Mouse (Mus musculus) limb, embryonic 14.5 days (tissue): ENCODE results near the gene Gm20388. TPM values are rescaled to one million over a fixed set of nuclear protein-coding genes. Genes with fewer than 3 reads are reported as not detected.

Experiments used
- ATAC-seq: fragments of 200-750 bp; cut with Nextera tagmentation; 2 replicates; pipeline ENCODE4 v1.8.0; 2017; ENCODE audit warnings: low read depth, moderate number of reproducible peaks, moderate TSS enrichment; ENCODE audit not compliant: low FRiP score
- DNase-seq: peaks from one replicate; pipeline ENCODE4 v3.0.0-alpha.2; 2015; ENCODE audit warnings: low spot score
- H3K27ac ChIP-seq: fragments of 300-500 bp; sonication (generic); replicated peaks from 2 replicates; pipeline ENCODE4 v1.5.1; 2014; ENCODE audit warnings: low read depth, mild to moderate bottlenecking, low read length, moderate library complexity, mixed read lengths
- H3K27me3 ChIP-seq: fragments of 300-500 bp; sonication (generic); 2 replicates; pipeline ENCODE4 v1.6.1; 2014; ENCODE audit warnings: low read length, mixed read lengths; ENCODE audit not compliant: control insufficient read depth, insufficient read depth
- H3K36me3 ChIP-seq: fragments of 300-500 bp; sonication (generic); 2 replicates; pipeline ENCODE4 v1.6.1; 2014; ENCODE audit warnings: mild to moderate bottlenecking, low read length, moderate library complexity, mixed read lengths; ENCODE audit not compliant: control insufficient read depth, insufficient read depth
- H3K4me1 ChIP-seq: fragments of 300-500 bp; sonication (generic); 2 replicates; pipeline ENCODE4 v1.6.1; 2014; ENCODE audit warnings: antibody characterized with exemption, low read length, mixed read lengths; ENCODE audit not compliant: control insufficient read depth, insufficient read depth
- H3K4me2 ChIP-seq: fragments of 300-500 bp; sonication (generic); replicated peaks from 2 replicates; pipeline ENCODE4 v1.6.1; 2014; ENCODE audit warnings: low read depth, mild to moderate bottlenecking, low read length, moderate library complexity; ENCODE audit not compliant: severe bottlenecking
- H3K4me3 ChIP-seq: fragments of 300-500 bp; sonication (generic); replicated peaks from 2 replicates; pipeline ENCODE4 v1.5.1; 2014; ENCODE audit warnings: low read length
- H3K9ac ChIP-seq: fragments of 300-500 bp; sonication (generic); 2 replicates; pipeline ENCODE4 v1.6.1; 2014; ENCODE audit warnings: mild to moderate bottlenecking, low read depth, low read length, moderate library complexity; ENCODE audit not compliant: severe bottlenecking
- H3K9me3 ChIP-seq: fragments of 300-500 bp; sonication (generic); 2 replicates; pipeline ENCODE4 v1.6.1; 2016; ENCODE audit warnings: low read length; ENCODE audit not compliant: control insufficient read depth
- POLR2A ChIP-seq: fragments of 200-500 bp; IDR thresholded peaks from 2 replicates; pipeline ENCODE4 v1.8.0; 2012; ENCODE audit warnings: inconsistent platforms, mild to moderate bottlenecking, moderate library complexity, borderline replicate concordance; ENCODE audit not compliant: insufficient read depth, insufficient read length; ENCODE audit errors: extremely low read depth
- WGBS: fragments of 180-500 bp; shearing (Covaris S2); extraction: QIAGEN DNeasy Blood & Tissue Kit; methylation state at CpG from one replicate; pipeline ENCODE4 v1.1.7; 2014; 5-methylcytosine and 5-hydroxymethylcytosine counted together
- polyA plus RNA-seq, 2 experiments: library from polyadenylated mRNA; depleted of rRNA in 1 of 2; stranded (reverse) in 1 of 2; unstranded in 1 of 2; fragments of >200 nt; fragmentation: Nextera tagmentation in 1 of 2; extraction: Ambion mirVana in 1 of 2; gene quantifications; 2 replicates each; pipeline versions ENCODE4 v1.2.1 to v1.2.3; 2012 to 2014

The Gm20388 gene
- polyA plus RNA-seq, 2 experiments = 1.9 to 49.9 TPM

GRCm38 (mm10) chr8:121294234-121295108, 1383.8 kb downstream of the Gm20388 start:
- no peak for DNase-seq

GRCm38 (mm10) chr8:121296082-121296481, 1385.4 kb downstream of the Gm20388 start:
- H3K4me3 ChIP-seq = no peak overlapping the region
- H3K27me3 ChIP-seq = peaks cover 28% of the 10 kb centered on the region
- no peak for ATAC-seq

More at GRCm38 (mm10) chr8:121294234-121295108, 1383.8 kb downstream of the Gm20388 start:
- no peak for TF ChIP-seq POLR2A
- H3K4me2 ChIP-seq = no peak overlapping the region
- H3K27ac ChIP-seq = no peak overlapping the region
- peaks cover 22% of the 10 kb centered on the region for H3K27me3 ChIP-seq
- ATAC-seq = peak; percentile 20; the same call in 1 of the 2 replicates
- no peak overlapping the region for H3K9ac ChIP-seq
- WGBS = 18% methylated on average over 29 of the region's 29 CpGs
- H3K36me3 ChIP-seq = no peaks in the 10 kb centered on the region
- H3K4me3 ChIP-seq = no peak overlapping the region
- H3K4me1 ChIP-seq = peaks cover 26% of the 10 kb centered on the region
- no peaks in the 10 kb centered on the region for H3K9me3 ChIP-seq

GRCm38 (mm10) chr8:121296597-121296996, 1386.0 kb downstream of the Gm20388 start:
- WGBS = 26% methylated on average over 5 of the region's 5 CpGs
- Histone ChIP-seq H3K4me3 (no peak overlapping the region), H3K4me1 (peaks cover 42% of the 10 kb centered on the region), H3K9me3 (no peaks in the 10 kb centered on the region), H3K36me3 (no peaks in the 10 kb centered on the region), H3K4me2 (no peak overlapping the region), H3K27me3 (peaks cover 28% of the 10 kb centered on the region), H3K27ac (no peak overlapping the region), H3K9ac (no peak overlapping the region)
- no peak for ATAC-seq
- no peak for DNase-seq
- TF ChIP-seq POLR2A = no peak

More at GRCm38 (mm10) chr8:121296082-121296481, 1385.4 kb downstream of the Gm20388 start:
- TF ChIP-seq POLR2A = no peak
- H3K9me3 ChIP-seq = no peaks in the 10 kb centered on the region
- no peak overlapping the region for H3K4me2 ChIP-seq
- H3K36me3 ChIP-seq = no peaks in the 10 kb centered on the region
- 83% methylated on average over 7 of the region's 7 CpGs for WGBS
- no peak for DNase-seq
- no peak overlapping the region for H3K9ac ChIP-seq
- H3K4me1 ChIP-seq = peaks cover 38% of the 10 kb centered on the region
- H3K27ac ChIP-seq = no peak overlapping the region

GRCm38 (mm10) chr8:121297299-121297698, 1386.7 kb downstream of the Gm20388 start:
- WGBS = 67% methylated on average over 9 of the region's 9 CpGs
- no peak for TF ChIP-seq POLR2A
- Histone ChIP-seq H3K27me3 (peaks cover 28% of the 10 kb centered on the region), H3K9ac (no peak overlapping the region), H3K9me3 (no peaks in the 10 kb centered on the region), H3K4me2 (no peak overlapping the region), H3K36me3 (no peaks in the 10 kb centered on the region), H3K4me3 (no peak overlapping the region), H3K4me1 (peaks cover 49% of the 10 kb centered on the region), H3K27ac (no peak overlapping the region)
- no peak for DNase-seq
- no peak for ATAC-seq

- no peaks in the 10 kb centered on the region for H3K36me3 ChIP-seq
- no peak overlapping the region for H3K4me2 ChIP-seq
- no peak overlapping the region for H3K9ac ChIP-seq
- peaks cover 34% of the 10 kb centered on the region for H3K27me3 ChIP-seq
- DNase-seq (no peak), ATAC-seq (no peak)
- 16% methylated on average over 4 of the region's 4 CpGs for WGBS
- no peaks in the 10 kb centered on the region for H3K9me3 ChIP-seq
- peaks cover 36% of the 10 kb centered on the region for H3K4me1 ChIP-seq
- no peak overlapping the region for H3K4me3 ChIP-seq
- no peak for TF ChIP-seq POLR2A
- 0 out of 2 replicates have a peak overlapping the region, but pooled peaks have one; percentile 38 for H3K27ac ChIP-seq
Measured at GRCm38 (mm10) chr8:121300066-121300465, 1389.4 kb downstream of the Gm20388 start.
